Mouse (Mus musculus) hindbrain, postnatal 0 days (tissue): Measurements from ENCODE around the gene Rassf4. TPM values are rescaled to one million over a fixed set of nuclear protein-coding genes. Genes with fewer than 3 reads are reported as not detected.

Source experiments
- ATAC-seq: fragments of 200-750 bp; cut with Nextera tagmentation; 2 replicates; pipeline ENCODE4 v1.8.0; 2017; ENCODE audit warnings: mild to moderate bottlenecking, moderate TSS enrichment, moderate library complexity
- DNase-seq: peaks from one replicate; pipeline ENCODE4 v3.0.0-alpha.2; 2015; ENCODE audit warnings: low spot score
- H3K27ac ChIP-seq: fragments of 300-500 bp; sonication (generic); 2 replicates; pipeline ENCODE4 v1.5.1; 2014; ENCODE audit warnings: mild to moderate bottlenecking
- H3K27me3 ChIP-seq: fragments of 300-500 bp; sonication (generic); 2 replicates; pipeline ENCODE4 v1.6.1; 2014; ENCODE audit warnings: low read length, mixed read lengths; ENCODE audit not compliant: insufficient read depth
- H3K36me3 ChIP-seq: fragments of 300-500 bp; sonication (generic); 2 replicates; pipeline ENCODE4 v1.6.1; 2014; ENCODE audit warnings: low read length, mixed read lengths; ENCODE audit not compliant: insufficient read depth
- H3K4me1 ChIP-seq: fragments of 300-500 bp; sonication (generic); 2 replicates; pipeline ENCODE4 v1.6.1; 2014; ENCODE audit warnings: antibody characterized with exemption, low read length, mixed read lengths; ENCODE audit not compliant: insufficient read depth
- H3K4me2 ChIP-seq: fragments of 300-500 bp; sonication (generic); 2 replicates; pipeline ENCODE4 v1.6.1; 2014; ENCODE audit warnings: low read depth, mild to moderate bottlenecking, low read length, moderate library complexity, mixed read lengths
- H3K4me3 ChIP-seq: fragments of 300-500 bp; sonication (generic); 2 replicates; pipeline ENCODE4 v1.5.1; 2014; ENCODE audit warnings: low read length
- H3K9ac ChIP-seq: fragments of 300-500 bp; sonication (generic); replicated peaks from 2 replicates; pipeline ENCODE4 v1.6.1; 2014; ENCODE audit warnings: mild to moderate bottlenecking, low read length, moderate library complexity, mixed read lengths
- H3K9me3 ChIP-seq: fragments of 300-500 bp; sonication (generic); 2 replicates; pipeline ENCODE4 v1.6.1; 2016; ENCODE audit warnings: low read length, mixed read lengths
- CTCF ChIP-seq: IDR thresholded peaks from 2 replicates; pipeline ENCODE4 v1.5.1; 2016; ENCODE audit warnings: antibody characterized with exemption, control low read depth, low read depth
- WGBS: fragments of 180-500 bp; shearing (Covaris S2); extraction: QIAGEN DNeasy Blood & Tissue Kit; methylation state at CpG from one replicate; pipeline ENCODE4 v1.1.7; 2014; 5-methylcytosine and 5-hydroxymethylcytosine counted together
- polyA plus RNA-seq: library from polyadenylated mRNA; unstranded; fragments of >200 nt; fragmentation: Nextera tagmentation; extraction: Ambion mirVana; gene quantifications from 2 replicates; pipeline ENCODE4 v1.2.1, GENCODE M21; 2015
- total RNA-seq: library from RNA; depleted of rRNA; stranded (reverse); fragments of >200 nt; gene quantifications from 2 replicates; pipeline ENCODE4 v1.2.3, GENCODE M21; 2014

Gene Rassf4
- total and polyA plus RNA-seq, 2 experiments from 2014 or later = 18.2 to 29.4 TPM

GRCm38 (mm10) chr6:116651437-116652118, 22.2 kb downstream of the Rassf4 start:
- no peak for DNase-seq

DNA sequence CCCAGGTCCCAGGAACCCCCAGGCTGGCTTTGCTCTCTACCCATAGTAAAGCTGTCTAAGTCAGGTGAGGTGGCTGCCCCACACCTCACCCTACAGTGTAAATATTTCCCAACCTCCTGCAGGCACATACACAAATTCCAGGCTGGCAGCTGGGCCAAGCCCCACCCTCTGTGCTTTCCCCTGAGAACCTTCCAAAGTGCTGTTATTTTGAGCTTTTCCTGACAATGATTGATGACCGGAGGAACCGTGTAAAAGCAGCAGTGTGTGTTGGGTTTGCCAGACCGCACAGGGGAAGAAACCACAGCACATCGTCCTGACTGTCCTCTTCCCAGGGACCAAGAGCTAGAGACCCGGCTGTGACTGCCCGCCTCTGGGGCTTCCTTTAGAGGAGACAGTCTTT, 23.3 kb downstream of the Rassf4 start, which contains the start of gene Depp1:
Depp1 (plus strand) TSS at position 204 of the 400 bp plus-strand sequence.
- ATAC-seq (no peak), DNase-seq (peak; percentile 30)
- Histone ChIP-seq H3K4me1 (no peaks in the 10 kb centered on the region), H3K4me2 (peak within 1 kb of the TSS; percentile 22; the same call in 1 of the 2 replicates), H3K4me3 (no peak within 1 kb of the TSS), H3K9me3 (no peaks in the 10 kb centered on the region), H3K9ac (no peak within 1 kb of the TSS), H3K27ac (no peak within 1 kb of the TSS), H3K27me3 (no peaks in the 10 kb centered on the region), H3K36me3 (no peaks in the 10 kb centered on the region; the same call in 1 of the 2 replicates)
- no peak for TF ChIP-seq CTCF
- 41% methylated on average over 6 of the region's 6 CpGs for WGBS

More at GRCm38 (mm10) chr6:116651437-116652118, 22.2 kb downstream of the Rassf4 start:
- peak; percentile 47; the same call in 1 of the 2 replicates for TF ChIP-seq CTCF
- 77% methylated on average over 20 of the region's 20 CpGs for WGBS
- Histone ChIP-seq H3K27ac (no peak overlapping the region), H3K4me3 (no peak overlapping the region), H3K4me1 (no peaks in the 10 kb centered on the region), H3K36me3 (no peaks in the 10 kb centered on the region), H3K9me3 (no peaks in the 10 kb centered on the region), H3K4me2 (peak overlapping the region; percentile 22; the same call in 1 of the 2 replicates), H3K27me3 (no peaks in the 10 kb centered on the region), H3K9ac (no peak overlapping the region)
- no peak for ATAC-seq

DNA sequence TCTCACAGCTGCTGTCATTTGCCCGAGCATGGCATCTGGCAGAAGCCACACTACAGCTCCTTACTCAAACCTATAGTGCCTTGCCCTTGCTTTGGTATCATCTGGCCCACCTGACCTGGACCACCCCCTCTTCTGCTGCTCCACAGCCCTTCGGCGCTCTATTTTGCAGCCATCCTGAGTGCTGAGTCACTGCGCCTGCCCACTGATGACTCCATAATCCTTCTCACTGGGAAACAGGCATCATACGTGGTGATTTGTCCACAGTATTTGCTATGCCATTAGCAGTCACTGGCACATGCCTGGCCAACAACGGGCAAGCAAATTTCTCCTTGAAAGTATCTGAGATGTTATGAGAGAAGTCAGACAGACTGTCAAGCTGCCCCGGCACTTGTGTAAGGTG, 23.9 kb downstream of the Rassf4 start:
- Histone ChIP-seq H3K4me2 (no peak overlapping the region), H3K4me3 (no peak overlapping the region), H3K27ac (no peak overlapping the region), H3K36me3 (no peaks in the 10 kb centered on the region; the same call in 1 of the 2 replicates), H3K9me3 (no peaks in the 10 kb centered on the region), H3K27me3 (no peaks in the 10 kb centered on the region), H3K9ac (no peak overlapping the region), H3K4me1 (no peaks in the 10 kb centered on the region)
- TF ChIP-seq CTCF = no peak
- ATAC-seq (no peak), DNase-seq (no peak)
- 83% methylated on average over 7 of the region's 7 CpGs for WGBS

DNA sequence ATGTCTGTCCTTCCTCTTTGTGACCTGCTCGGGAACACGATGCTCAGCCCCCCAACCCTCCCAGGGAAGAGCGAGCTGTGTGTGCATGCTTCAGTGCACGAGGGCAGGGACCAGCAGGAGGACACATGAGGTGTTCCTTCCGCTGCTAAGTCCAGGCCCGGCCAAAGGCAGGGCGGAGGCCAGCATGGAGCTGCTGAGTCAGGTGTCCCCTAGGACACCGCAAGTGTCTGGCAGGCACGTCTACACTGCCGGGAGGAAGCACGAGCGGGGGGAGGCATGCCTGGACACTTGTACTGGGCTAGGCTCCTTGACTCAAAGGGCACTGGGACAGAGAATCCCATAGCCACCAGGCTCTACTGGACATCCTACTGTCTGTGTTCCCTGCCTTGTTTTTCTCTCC, 26.0 kb downstream of the Rassf4 start:
- DNase-seq = no peak
- whole genome bisulfite sequencing = 69% methylated on average over 12 of the region's 12 CpGs
- H3K27me3 ChIP-seq = no peaks in the 10 kb centered on the region
- H3K9ac ChIP-seq = no peak overlapping the region
- no peak overlapping the region for H3K27ac ChIP-seq
- no peaks in the 10 kb centered on the region; the same call in 1 of the 2 replicates for H3K36me3 ChIP-seq
- H3K4me1 ChIP-seq = no peaks in the 10 kb centered on the region
- no peaks in the 10 kb centered on the region for H3K9me3 ChIP-seq
- no peak for ATAC-seq
- H3K4me2 ChIP-seq = no peak overlapping the region
- TF ChIP-seq CTCF = no peak
- no peak overlapping the region for H3K4me3 ChIP-seq

DNA sequence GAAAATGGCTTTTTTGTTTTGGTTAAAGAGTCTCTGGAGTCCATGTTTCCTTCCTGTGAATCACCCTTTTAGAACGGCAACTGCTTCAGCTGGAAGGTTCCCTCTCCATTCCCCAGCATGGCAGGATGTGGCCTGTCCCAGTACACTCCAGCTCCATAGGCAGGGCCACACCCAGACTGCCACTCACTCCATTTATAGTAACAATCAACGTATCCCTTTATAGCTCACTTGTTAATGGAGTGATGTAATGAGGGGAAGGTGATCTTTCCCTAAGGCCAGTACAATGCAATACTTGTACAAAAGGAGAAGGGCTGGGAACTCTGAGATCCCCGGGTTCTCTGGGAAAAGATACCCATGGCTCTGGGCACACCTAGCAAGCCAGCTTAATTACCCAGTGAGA, 29.4 kb downstream of the Rassf4 start:
- no peak for TF ChIP-seq CTCF
- H3K9ac ChIP-seq = no peak overlapping the region
- WGBS = 64% methylated on average over 3 of the region's 3 CpGs
- no peaks in the 10 kb centered on the region for H3K27me3 ChIP-seq
- H3K9me3 ChIP-seq = no peaks in the 10 kb centered on the region
- no peak overlapping the region; the same call in 1 of the 2 replicates for H3K27ac ChIP-seq
- H3K4me1 ChIP-seq = no peaks in the 10 kb centered on the region
- no peak overlapping the region for H3K4me2 ChIP-seq
- ATAC-seq (no peak), DNase-seq (no peak)
- H3K4me3 ChIP-seq = no peak overlapping the region
- H3K36me3 ChIP-seq = no peaks in the 10 kb centered on the region; the same call in 1 of the 2 replicates

GRCm38 (mm10) chr6:116643881-116644280, 29.9 kb downstream of the Rassf4 start:
- Histone ChIP-seq H3K4me2 (no peak overlapping the region), H3K36me3 (no peaks in the 10 kb centered on the region; the same call in 1 of the 2 replicates), H3K9me3 (no peaks in the 10 kb centered on the region), H3K27me3 (no peaks in the 10 kb centered on the region), H3K9ac (no peak overlapping the region), H3K4me3 (no peak overlapping the region), H3K4me1 (no peaks in the 10 kb centered on the region), H3K27ac (no peak overlapping the region)
- TF ChIP-seq CTCF = no peak
- DNase-seq (no peak), ATAC-seq (no peak)
- 49% methylated on average over 4 of the region's 4 CpGs for WGBS

DNA sequence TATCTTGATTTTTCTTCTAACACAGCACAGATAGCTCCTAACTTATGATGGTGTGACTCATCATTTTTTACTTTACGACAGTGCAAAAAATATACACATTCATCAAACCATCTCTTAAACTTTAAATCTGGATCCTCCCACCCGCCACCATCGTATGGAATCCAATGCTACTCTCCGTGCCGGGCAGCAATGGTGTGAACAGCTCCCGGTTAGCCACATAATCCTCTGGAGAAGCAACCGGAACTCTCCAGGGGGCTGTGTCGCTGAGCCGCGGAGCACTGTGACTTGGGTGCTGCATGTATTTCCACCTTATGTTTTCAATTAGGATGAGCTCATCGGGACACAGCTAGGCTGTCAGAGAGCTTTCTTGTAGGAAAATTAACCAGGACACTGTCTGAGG, 30.8 kb downstream of the Rassf4 start:
- TF ChIP-seq CTCF = no peak
- Histone ChIP-seq H3K27ac (no peak overlapping the region), H3K36me3 (peaks cover 4% of the 10 kb centered on the region; the same call in 1 of the 2 replicates), H3K4me3 (no peak overlapping the region), H3K9me3 (no peaks in the 10 kb centered on the region), H3K4me1 (no peaks in the 10 kb centered on the region), H3K4me2 (no peak overlapping the region), H3K27me3 (no peaks in the 10 kb centered on the region), H3K9ac (no peak overlapping the region)
- ATAC-seq = no peak
- no peak for DNase-seq
- 92% methylated on average over 11 of the region's 11 CpGs for WGBS
